Mouse (Mus musculus) hindbrain, embryonic 14.5 days (tissue): ENCODE data around the gene Hist1h2ao. TPM values are rescaled to one million over a fixed set of nuclear protein-coding genes. Genes with fewer than 3 reads are reported as not detected.
"Not testable (repeated sequence)": the region's sequence is repeated elsewhere in the genome, so short reads cannot be mapped to it uniquely, and the experiment has no call there.

Experiments
- ATAC-seq: fragments of 200-750 bp; cut with Nextera tagmentation; 2 replicates; pipeline ENCODE4 v1.8.0; 2017; ENCODE audit warnings: moderate number of reproducible peaks, mild to moderate bottlenecking, moderate TSS enrichment, moderate library complexity; ENCODE audit not compliant: low FRiP score
- DNase-seq: peaks from one replicate; pipeline ENCODE4 v3.0.0-alpha.2; 2015; ENCODE audit warnings: low spot score
- H3K27ac ChIP-seq: fragments of 300-500 bp; sonication (generic); 2 replicates; pipeline ENCODE4 v1.5.1; 2014; ENCODE audit warnings: mild to moderate bottlenecking, moderate library complexity
- H3K27me3 ChIP-seq: fragments of 300-500 bp; sonication (generic); 2 replicates; pipeline ENCODE4 v1.6.1; 2014; ENCODE audit warnings: mild to moderate bottlenecking, low read length, mixed read lengths; ENCODE audit not compliant: control insufficient read depth, insufficient read depth
- H3K36me3 ChIP-seq: fragments of 300-500 bp; sonication (generic); replicated peaks from 2 replicates; pipeline ENCODE4 v1.6.1; 2014; ENCODE audit not compliant: control insufficient read depth, insufficient read depth
- H3K4me1 ChIP-seq: fragments of 300-500 bp; sonication (generic); replicated peaks from 2 replicates; pipeline ENCODE4 v1.6.1; 2014; ENCODE audit warnings: antibody characterized with exemption, low read length, mixed read lengths; ENCODE audit not compliant: control insufficient read depth, insufficient read depth
- H3K4me2 ChIP-seq: fragments of 300-500 bp; sonication (generic); replicated peaks from 2 replicates; pipeline ENCODE4 v1.6.1; 2014; ENCODE audit warnings: mild to moderate bottlenecking, moderate library complexity
- H3K4me3 ChIP-seq: fragments of 300-500 bp; sonication (generic); replicated peaks from 2 replicates; pipeline ENCODE4 v1.5.1; 2014; ENCODE audit warnings: mild to moderate bottlenecking, low read length
- H3K9ac ChIP-seq: fragments of 300-500 bp; sonication (generic); 2 replicates; pipeline ENCODE4 v1.6.1; 2014
- H3K9me3 ChIP-seq: fragments of 300-500 bp; sonication (generic); 2 replicates; pipeline ENCODE4 v1.6.1; 2016; ENCODE audit warnings: low read length; ENCODE audit not compliant: control insufficient read depth
- WGBS: fragments of 180-500 bp; shearing (Covaris S2); extraction: QIAGEN DNeasy Blood & Tissue Kit; methylation state at CpG from one replicate; pipeline ENCODE4 v1.1.7; 2014; 5-methylcytosine and 5-hydroxymethylcytosine counted together
- polyA plus RNA-seq: library from polyadenylated mRNA; unstranded; fragments of >200 nt; fragmentation: Nextera tagmentation; extraction: Ambion mirVana; gene quantifications from 2 replicates; pipeline ENCODE4 v1.2.1, GENCODE M21; 2014

Hist1h2ao gene
- not detected in 2 replicates for polyA plus RNA-seq

DNA sequence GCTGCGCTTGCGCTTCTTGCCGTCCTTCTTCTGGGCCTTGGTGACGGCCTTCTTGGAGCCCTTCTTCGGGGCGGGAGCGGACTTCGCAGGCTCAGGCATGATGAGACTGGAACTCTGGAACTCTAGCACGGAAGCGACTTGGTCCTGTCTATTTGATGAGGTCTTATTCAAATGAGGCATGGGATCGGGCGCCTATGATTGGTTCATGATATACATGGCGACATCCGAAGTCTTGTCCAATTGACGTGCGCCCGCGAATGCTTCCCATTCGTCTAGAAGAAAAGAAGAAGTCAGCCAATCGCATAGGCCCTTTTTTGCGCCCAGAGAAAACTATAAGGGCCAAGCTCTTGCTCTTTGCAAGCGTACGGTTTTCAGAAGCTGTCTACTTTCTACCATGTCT, at the start of gene Hist1h2ao, which contains the start of gene Hist1h2bq:
TSS of gene Hist1h2ao (plus strand) at position 393 of the 400 bp plus-strand sequence.
TSS of gene Hist1h2bq (minus strand) at position 125 of the 400 bp plus-strand sequence.
- H3K4me3 ChIP-seq, H3K27me3 ChIP-seq, H3K4me2 ChIP-seq, H3K9me3 ChIP-seq, DNase-seq, H3K9ac ChIP-seq, H3K4me1 ChIP-seq, H3K27ac ChIP-seq, H3K36me3 ChIP-seq: not testable (repeated sequence)
- no CpG with 5 or more reads among the region's 23 CpGs for WGBS
- ATAC-seq: peak; percentile 98

DNA sequence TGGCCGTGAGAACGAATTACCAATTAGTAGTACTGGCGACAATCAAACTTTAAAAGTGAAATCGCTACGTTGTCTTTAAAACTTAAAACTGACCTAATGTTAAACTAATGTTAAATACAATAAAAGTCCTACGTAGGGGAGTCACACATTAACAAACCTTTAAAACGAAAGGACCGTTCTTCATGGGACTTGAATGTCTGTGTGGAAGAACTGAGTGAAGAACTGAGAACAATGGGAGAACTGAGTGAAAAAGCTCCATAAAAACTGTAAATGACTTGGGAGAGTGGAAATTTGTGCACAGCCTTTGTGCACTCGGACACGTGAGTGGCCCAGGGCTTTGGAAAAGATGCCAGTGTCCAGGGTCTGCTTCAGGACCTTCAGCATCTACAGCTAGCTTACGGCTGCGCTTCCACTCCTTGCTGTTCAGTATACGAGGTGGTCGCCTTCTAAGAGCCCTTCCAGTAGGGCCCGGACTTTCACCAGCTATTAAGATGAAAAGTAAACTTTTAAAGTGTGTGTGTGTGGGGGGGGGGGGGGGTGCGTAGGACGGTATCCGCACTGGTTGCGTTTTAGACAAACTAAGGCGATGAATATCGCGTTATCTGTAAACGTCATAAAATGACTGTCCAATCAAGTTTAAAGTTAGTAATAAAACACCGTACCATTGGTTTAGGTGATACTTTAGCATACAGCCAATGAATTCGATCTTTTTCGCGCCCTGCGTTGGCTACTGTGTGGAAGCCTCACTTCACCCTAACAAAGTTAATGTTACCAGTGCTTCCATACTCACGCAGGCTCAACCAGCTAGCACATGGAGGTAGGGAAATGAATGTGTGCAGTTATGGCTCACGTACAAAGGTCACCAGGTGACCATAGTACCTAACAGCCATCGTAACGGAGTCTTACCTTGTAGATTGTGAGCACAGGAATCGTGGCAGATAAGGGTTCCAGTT, 31.2 kb upstream of the Hist1h2ao start:
- Histone ChIP-seq H3K4me1 (peaks cover 22% of the 10 kb centered on the region), H3K27ac (peak overlapping the region; percentile 63), H3K9ac (peak overlapping the region; percentile 32), H3K4me3 (peak overlapping the region; percentile 33), H3K9me3 (no peaks in the 10 kb centered on the region), H3K27me3 (no peaks in the 10 kb centered on the region), H3K36me3 (no peaks in the 10 kb centered on the region), H3K4me2 (peak overlapping the region; percentile 69)
- peak; percentile 95 for DNase-seq
- 5% methylated on average over 33 of the region's 33 CpGs for WGBS
- peak; percentile 95 for ATAC-seq

DNA sequence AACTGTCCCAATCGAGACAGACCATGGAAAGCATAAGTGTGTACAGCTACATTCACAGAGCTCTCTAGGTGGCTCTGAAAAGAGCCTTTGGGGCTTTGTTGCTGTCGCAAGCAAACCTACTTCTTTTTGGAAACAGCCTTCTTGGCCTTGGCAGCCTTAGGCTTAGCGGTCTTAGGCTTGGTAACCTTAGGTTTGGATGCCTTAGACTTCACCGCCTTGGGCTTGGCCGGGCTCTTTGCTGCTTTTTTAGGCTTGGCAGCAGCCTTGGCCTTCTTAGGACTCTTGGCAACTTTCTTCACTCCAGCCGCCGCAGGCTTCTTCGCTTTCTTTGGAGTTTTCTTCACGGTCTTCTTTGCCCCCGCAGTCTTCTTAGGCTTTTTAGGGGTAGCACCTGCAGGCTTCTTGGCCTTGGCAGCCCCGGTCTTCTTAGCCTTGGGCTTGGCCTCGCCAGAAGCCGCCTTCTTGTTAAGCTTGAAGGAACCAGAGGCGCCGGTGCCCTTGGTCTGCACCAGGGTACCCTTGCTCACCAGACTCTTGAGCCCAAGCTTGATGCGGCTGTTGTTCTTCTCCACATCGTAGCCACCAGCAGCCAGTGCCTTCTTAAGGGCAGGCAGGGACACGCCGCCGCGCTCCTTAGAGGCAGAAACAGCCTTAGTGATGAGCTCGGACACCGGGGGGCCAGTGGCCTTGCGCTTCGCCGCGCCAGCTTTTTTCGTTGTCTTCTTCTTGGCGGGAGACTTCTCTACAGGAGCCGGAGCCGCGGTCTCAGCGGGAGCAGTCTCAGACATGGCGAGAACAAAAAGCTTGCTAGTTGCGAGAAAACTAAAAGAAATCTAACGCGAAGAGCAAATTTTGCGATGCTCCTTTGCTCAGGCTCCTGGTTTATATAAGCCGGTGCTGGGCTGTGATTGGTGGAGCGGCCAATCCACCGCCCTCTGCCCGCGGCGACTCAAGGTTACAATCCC, 30.2 kb upstream of the Hist1h2ao start, which contains the start of gene Hist1h1b:
TSS of gene Hist1h1b (minus strand) at position 859 of the 965 bp plus-strand sequence.
- no peaks in the 10 kb centered on the region for H3K36me3 ChIP-seq
- H3K9ac ChIP-seq: peak within 1 kb of the TSS; percentile 32
- H3K4me3 ChIP-seq: peak within 1 kb of the TSS; percentile 33
- H3K27ac ChIP-seq: peak within 1 kb of the TSS; percentile 63
- no peaks in the 10 kb centered on the region for H3K27me3 ChIP-seq
- DNase-seq (peak; percentile 55), ATAC-seq (no peak)
- WGBS: under 1% methylated on average over 44 of the region's 44 CpGs
- peaks cover 22% of the 10 kb centered on the region for H3K4me1 ChIP-seq
- H3K4me2 ChIP-seq: peak within 1 kb of the TSS; percentile 69
- no peaks in the 10 kb centered on the region for H3K9me3 ChIP-seq

DNA sequence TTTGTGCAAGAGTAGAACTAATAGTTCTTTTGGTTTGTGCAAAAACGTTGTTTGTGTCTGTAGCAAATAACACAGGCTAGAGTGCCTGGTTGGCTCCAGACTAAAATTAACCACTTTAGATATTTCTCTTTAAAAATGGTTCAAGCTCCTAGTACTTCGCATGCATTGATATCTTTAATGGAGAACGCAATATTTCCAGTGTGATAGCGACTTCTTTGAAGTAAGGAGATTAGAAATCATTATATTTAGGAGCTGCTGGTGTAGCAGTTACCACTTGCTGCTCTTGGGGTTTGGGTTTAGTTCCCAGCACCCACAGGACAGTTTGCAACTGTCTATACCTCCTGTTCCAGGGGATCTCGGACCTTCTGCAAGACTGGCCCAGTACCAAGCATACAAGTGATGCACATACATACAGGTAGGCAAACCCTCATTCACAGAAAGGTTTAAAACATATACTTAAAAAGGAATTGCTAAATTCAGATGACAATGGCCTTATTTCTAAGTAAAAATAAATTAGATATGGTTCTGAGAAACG, 29.2 kb upstream of the Hist1h2ao start:
- Histone ChIP-seq H3K36me3 (no peaks in the 10 kb centered on the region), H3K9ac (no peak overlapping the region), H3K27ac (no peak overlapping the region), H3K4me3 (peak overlapping the region; percentile 33; the same call in 1 of the 2 replicates), H3K27me3 (no peaks in the 10 kb centered on the region), H3K4me2 (peak overlapping the region; percentile 69), H3K4me1 (peaks cover 24% of the 10 kb centered on the region), H3K9me3 (no peaks in the 10 kb centered on the region)
- no peak for DNase-seq
- no peak for ATAC-seq
- 46% methylated on average over 6 of the region's 6 CpGs for WGBS

DNA sequence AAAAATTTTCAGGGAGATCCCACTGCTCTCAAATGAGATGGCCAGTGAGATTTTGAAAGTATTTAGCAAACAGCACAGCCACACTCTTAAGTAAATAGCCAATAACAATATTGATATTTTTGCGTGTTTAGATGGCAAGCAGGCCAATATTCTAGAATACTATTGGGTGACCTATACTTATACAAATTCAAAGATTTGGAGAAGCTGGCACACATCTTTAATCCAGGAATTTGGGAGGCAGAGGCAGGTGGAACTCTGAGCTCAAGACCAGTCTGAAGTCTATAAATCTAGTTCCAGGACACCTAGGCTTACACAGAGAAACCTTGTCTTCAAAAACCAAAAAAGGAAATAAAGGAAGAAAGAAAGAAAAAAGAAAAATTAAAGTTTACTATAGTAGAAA, 28.6 kb upstream of the Hist1h2ao start:
- peaks cover 30% of the 10 kb centered on the region for H3K4me1 ChIP-seq
- DNase-seq (no peak), ATAC-seq (no peak)
- H3K36me3 ChIP-seq: no peaks in the 10 kb centered on the region
- H3K4me3 ChIP-seq: no peak overlapping the region
- H3K9ac ChIP-seq: no peak overlapping the region
- H3K27me3 ChIP-seq: no peaks in the 10 kb centered on the region
- H3K4me2 ChIP-seq: no peak overlapping the region
- WGBS: 95% methylated on average over 1 of the region's 1 CpGs
- no peaks in the 10 kb centered on the region for H3K9me3 ChIP-seq
- no peak overlapping the region for H3K27ac ChIP-seq

DNA sequence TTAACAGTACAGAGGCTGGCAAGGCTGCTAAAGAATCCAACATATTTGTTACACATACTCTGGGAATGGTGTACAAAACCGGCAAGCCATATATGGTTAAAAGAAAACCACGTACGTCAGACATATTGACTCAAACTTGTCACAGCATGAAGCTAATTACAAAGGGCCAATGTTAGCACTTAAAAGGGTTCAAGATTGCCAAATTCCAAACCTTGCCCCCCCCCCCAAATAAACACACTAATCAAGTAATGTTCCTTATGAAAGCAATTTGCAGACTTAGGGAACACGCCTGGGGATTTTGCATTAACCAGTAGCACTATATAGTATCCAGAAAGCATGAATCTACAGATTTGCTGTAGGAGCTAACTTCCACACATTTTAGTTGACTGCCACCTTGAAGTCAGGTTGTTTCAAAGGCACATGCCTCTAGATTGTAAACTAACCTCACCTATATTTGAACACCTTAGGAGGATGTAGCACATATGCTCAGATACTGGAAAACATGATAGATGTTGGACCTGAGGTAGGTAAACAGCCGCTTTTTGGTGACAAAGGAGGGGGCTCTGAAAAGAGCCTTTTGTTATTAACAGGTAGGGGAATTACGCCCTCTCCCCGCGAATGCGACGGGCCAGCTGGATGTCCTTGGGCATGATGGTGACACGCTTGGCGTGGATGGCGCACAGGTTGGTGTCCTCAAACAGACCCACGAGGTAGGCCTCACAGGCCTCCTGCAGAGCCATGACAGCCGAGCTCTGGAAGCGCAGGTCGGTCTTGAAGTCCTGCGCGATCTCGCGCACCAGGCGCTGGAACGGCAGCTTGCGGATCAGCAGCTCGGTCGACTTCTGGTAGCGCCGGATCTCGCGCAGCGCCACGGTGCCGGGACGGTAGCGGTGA, 27.7 kb upstream of the Hist1h2ao start:
- DNase-seq, H3K27me3 ChIP-seq, H3K36me3 ChIP-seq, H3K9me3 ChIP-seq, ATAC-seq: not testable (repeated sequence)
- WGBS: 1% methylated on average over 13 of the region's 35 CpGs
- H3K9ac ChIP-seq: peak overlapping the region; percentile 57
- H3K4me2 ChIP-seq: peak overlapping the region; percentile 81
- H3K4me3 ChIP-seq: peak overlapping the region; percentile 34
- H3K27ac ChIP-seq: peak overlapping the region; percentile 68
- peaks cover 30% of the 10 kb centered on the region for H3K4me1 ChIP-seq

DNA sequence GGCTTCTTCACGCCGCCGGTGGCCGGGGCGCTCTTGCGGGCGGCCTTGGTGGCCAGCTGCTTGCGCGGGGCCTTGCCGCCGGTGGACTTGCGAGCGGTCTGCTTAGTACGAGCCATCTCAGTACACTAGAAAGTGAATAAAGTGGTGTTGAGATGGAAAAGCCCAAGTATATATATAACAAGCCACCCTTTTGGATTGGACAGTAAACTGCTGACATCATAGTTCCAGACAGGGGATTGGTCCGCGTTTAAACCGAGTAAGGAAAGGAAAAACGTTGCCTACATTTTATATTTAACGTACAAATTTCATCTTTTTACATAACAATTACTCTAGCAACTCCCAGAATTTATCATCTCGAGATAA, 27.0 kb upstream of the Hist1h2ao start, which contains the start of gene Hist1h3i:
TSS of gene Hist1h3i (minus strand) at position 116 of the 363 bp plus-strand sequence.
- ATAC-seq: peak; percentile 81
- no peaks in the 10 kb centered on the region for H3K36me3 ChIP-seq
- DNase-seq: peak; percentile 92
- peak within 1 kb of the TSS; percentile 81 for H3K4me2 ChIP-seq
- H3K9ac ChIP-seq: peak within 1 kb of the TSS; percentile 57
- peak within 1 kb of the TSS; percentile 34 for H3K4me3 ChIP-seq
- peaks cover 35% of the 10 kb centered on the region for H3K4me1 ChIP-seq
- H3K9me3 ChIP-seq: no peaks in the 10 kb centered on the region
- peak within 1 kb of the TSS; percentile 68 for H3K27ac ChIP-seq
- 0% methylated on average over 15 of the region's 20 CpGs for WGBS
- H3K27me3 ChIP-seq: no peaks in the 10 kb centered on the region

DNA sequence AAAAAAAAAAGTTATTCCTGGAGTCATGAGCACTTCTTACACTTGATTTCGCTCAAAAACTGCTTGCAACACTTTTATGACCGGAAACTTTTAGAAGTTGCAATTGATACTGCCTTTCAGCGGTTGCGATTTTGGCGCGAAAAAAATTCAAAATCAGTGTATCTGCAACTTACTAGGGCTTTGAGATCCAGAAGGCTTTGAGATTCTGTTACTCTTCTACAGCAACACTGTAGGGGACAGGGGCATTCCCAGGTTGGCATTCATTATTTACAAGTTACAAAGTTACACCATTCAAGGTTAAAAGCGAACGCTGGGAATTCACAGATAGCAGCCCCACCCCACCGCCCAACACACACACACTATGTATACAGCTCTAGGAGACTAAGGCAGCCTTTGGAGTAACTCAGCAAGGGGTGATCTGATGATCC, 26.5 kb upstream of the Hist1h2ao start:
- Histone ChIP-seq H3K27me3 (no peaks in the 10 kb centered on the region), H3K4me2 (peak overlapping the region; percentile 81), H3K4me1 (peaks cover 38% of the 10 kb centered on the region), H3K36me3 (no peaks in the 10 kb centered on the region), H3K4me3 (peak overlapping the region; percentile 34), H3K9ac (peak overlapping the region; percentile 16), H3K9me3 (no peaks in the 10 kb centered on the region), H3K27ac (peak overlapping the region; percentile 61)
- DNase-seq (peak; percentile 74), ATAC-seq (no peak)
- 2% methylated on average over 9 of the region's 9 CpGs for WGBS
